Mouse (Mus musculus) E14TG2a.4 (cell line): ENCODE results near the gene Pdgfa.
A peak's percentile ranks its signal among the peaks of the same experiment; 100 is the strongest.

Experiments used
- CTCF ChIP-seq: conservative IDR thresholded peaks from 2 replicates; pipeline ENCODE4 v1.5.1; 2014; ENCODE audit warnings: low read length
- NANOG ChIP-seq: IDR thresholded peaks from 2 replicates; pipeline ENCODE4 v1.6.1; 2014; ENCODE audit warnings: borderline replicate concordance, low read length, mixed read lengths
- POU5F1 ChIP-seq: IDR thresholded peaks from 2 replicates; pipeline ENCODE4 v1.6.1; 2014; ENCODE audit warnings: low read length, borderline replicate concordance

GRCm38 (mm10) chr5:138989567-138989966 is 7.6 kb downstream of the Pdgfa start:
- TF ChIP-seq CTCF (no peak), POU5F1 (no peak), NANOG (0 out of 2 replicates have a peak, but pooled peaks have one; percentile 19)
